Mouse (Mus musculus) MEL (cell line): ENCODE results near the gene Vmn1r32. TPM values are rescaled to one million over a fixed set of nuclear protein-coding genes. Genes with fewer than 3 reads are reported as not detected.

Source experiments
- DNase-seq: peaks from one replicate; pipeline ENCODE4 v3.0.0; 2011; ENCODE audit warnings: low read depth, low spot score
- H3K27ac ChIP-seq: 2 replicates; pipeline ENCODE4 v1.5.1; 2012; ENCODE audit warnings: low read depth, mild to moderate bottlenecking, control low read depth, low read length, moderate library complexity; ENCODE audit not compliant: control insufficient read depth
- H3K27me3 ChIP-seq, 2 experiments: fragments of 150-350 bp in 1 of 2; sonication (generic) in 1 of 2; 2 replicates each; pipeline ENCODE4 v1.6.1; 2012; ENCODE audit warnings: low read length in 2 of 2, mild to moderate bottlenecking in 2 of 2, improper control_type of control experiment in 1 of 2, moderate library complexity in 1 of 2; ENCODE audit not compliant: insufficient read depth in 2 of 2, control insufficient read depth in 1 of 2
- H3K36me3 ChIP-seq, 2 experiments: 2 replicates each; pipeline ENCODE4 v1.6.1; 2012 to 2014; ENCODE audit warnings: low read length in 2 of 2, improper control_type of control experiment in 1 of 2, inconsistent platforms in 1 of 2, mild to moderate bottlenecking in 1 of 2; ENCODE audit not compliant: insufficient read depth in 2 of 2, control insufficient read depth in 1 of 2
- H3K4me1 ChIP-seq, 2 experiments: fragments of 150-350 bp in 1 of 2; sonication (generic) in 1 of 2; 2 replicates each; pipeline ENCODE4 v1.6.1; 2012; ENCODE audit warnings: low read length in 2 of 2, improper control_type of control experiment in 1 of 2, mild to moderate bottlenecking in 1 of 2; ENCODE audit not compliant: insufficient read depth in 2 of 2, control insufficient read depth in 1 of 2
- H3K4me3 ChIP-seq, 2 experiments: fragments of 150-350 bp in 1 of 2; sonication (generic) in 1 of 2; 2 replicates each; pipeline ENCODE4 v1.5.1; 2012; ENCODE audit warnings: low read depth in 2 of 2, low read length in 2 of 2, mild to moderate bottlenecking in 2 of 2, moderate library complexity in 2 of 2, control low read depth in 1 of 2, improper control_type of control experiment in 1 of 2; ENCODE audit not compliant: control insufficient read depth in 1 of 2, insufficient read depth in 1 of 2
- H3K79me2 ChIP-seq: 2 replicates; pipeline ENCODE4 v1.6.1; 2012; ENCODE audit warnings: mild to moderate bottlenecking, low read length, moderate library complexity; ENCODE audit not compliant: control insufficient read depth, poor library complexity, insufficient read depth
- H3K9ac ChIP-seq: 2 replicates; pipeline ENCODE4 v1.6.1; 2012; ENCODE audit warnings: low read depth, mild to moderate bottlenecking, control low read depth, low read length, moderate library complexity; ENCODE audit not compliant: control insufficient read depth, poor library complexity, severe bottlenecking
- H3K9me3 ChIP-seq: fragments of 150-350 bp; sonication (generic); replicated peaks from 2 replicates; pipeline ENCODE4 v1.6.1; 2012; ENCODE audit warnings: mild to moderate bottlenecking, low read length, improper control_type of control experiment, moderate library complexity; ENCODE audit not compliant: insufficient read depth
- BHLHE40 ChIP-seq: IDR thresholded peaks from 2 replicates; pipeline ENCODE4 v1.6.1; 2012; ENCODE audit warnings: low read depth, mild to moderate bottlenecking, inconsistent platforms, low read length, improper control_type of control experiment, borderline replicate concordance
- CHD1 ChIP-seq: IDR thresholded peaks from 2 replicates; pipeline ENCODE4 v1.6.1; 2012; ENCODE audit warnings: low read depth, mild to moderate bottlenecking, inconsistent platforms, low read length, improper control_type of control experiment
- CTCF ChIP-seq, 3 experiments: IDR thresholded peaks in 2 of 3; conservative IDR thresholded peaks in 1 of 3; 2 replicates each; pipeline ENCODE4 v1.5.1; 2011 to 2012; ENCODE audit warnings: low read length in 3 of 3, low read depth in 2 of 3, mild to moderate bottlenecking in 2 of 3, improper control_type of control experiment in 1 of 3, inconsistent platforms in 1 of 3, mixed read lengths in 1 of 3, moderate library complexity in 1 of 3; ENCODE audit not compliant: control insufficient read depth in 1 of 3, insufficient read depth in 1 of 3, poor library complexity in 1 of 3, severe bottlenecking in 1 of 3
- ELF1 ChIP-seq: IDR thresholded peaks from 2 replicates; pipeline ENCODE4 v1.6.1; 2014; ENCODE audit warnings: low read depth, mild to moderate bottlenecking, inconsistent platforms, low read length, improper control_type of control experiment, moderate library complexity
- GATA1 ChIP-seq: IDR thresholded peaks from 2 replicates; pipeline ENCODE4 v1.6.1; 2011; ENCODE audit warnings: low read depth, low read length, improper control_type of control experiment
- HCFC1 ChIP-seq: IDR thresholded peaks from 2 replicates; pipeline ENCODE4 v1.6.1; 2012; ENCODE audit warnings: low read depth, mild to moderate bottlenecking, inconsistent platforms, low read length, improper control_type of control experiment, moderate library complexity
- JUND ChIP-seq: IDR thresholded peaks from 2 replicates; pipeline ENCODE4 v1.6.1; 2011; ENCODE audit warnings: low read depth, mild to moderate bottlenecking, improper control_type of control experiment, low read length
- KAT2A ChIP-seq: conservative IDR thresholded peaks from 2 replicates; pipeline ENCODE4 v1.6.1; 2012; ENCODE audit warnings: low read depth, low read length, improper control_type of control experiment, inconsistent platforms
- MAFK ChIP-seq: IDR thresholded peaks from 2 replicates; pipeline ENCODE4 v1.6.1; 2011; ENCODE audit warnings: low read depth, mild to moderate bottlenecking, low read length, improper control_type of control experiment, borderline replicate concordance
- MAZ ChIP-seq: IDR thresholded peaks from 2 replicates; pipeline ENCODE4 v1.6.1; 2012; ENCODE audit warnings: low read depth, mild to moderate bottlenecking, inconsistent platforms, low read length, improper control_type of control experiment
- MEF2A ChIP-seq: IDR thresholded peaks from 2 replicates; pipeline ENCODE4 v1.6.1; 2014; ENCODE audit warnings: low read depth, mild to moderate bottlenecking, inconsistent platforms, low read length, improper control_type of control experiment; ENCODE audit not compliant: poor library complexity, insufficient replicate concordance, severe bottlenecking; ENCODE audit errors: extremely low read depth
- MYC ChIP-seq: IDR thresholded peaks from 2 replicates; pipeline ENCODE4 v1.6.1; 2011; ENCODE audit warnings: low read depth, mild to moderate bottlenecking, low read length, improper control_type of control experiment, moderate library complexity
- NRF1 ChIP-seq: IDR thresholded peaks from 2 replicates; pipeline ENCODE4 v1.6.1; 2014; ENCODE audit warnings: low read depth, mild to moderate bottlenecking, inconsistent platforms, low read length, improper control_type of control experiment, moderate library complexity; ENCODE audit not compliant: poor library complexity, insufficient read depth, severe bottlenecking
- POLR2AphosphoS2 ChIP-seq: IDR thresholded peaks from 2 replicates; pipeline ENCODE4 v1.6.1; 2011; ENCODE audit warnings: low read length, improper control_type of control experiment
- POLR2AphosphoS5 ChIP-seq: IDR thresholded peaks from 2 replicates; pipeline ENCODE4 v1.6.1; 2012; ENCODE audit warnings: low read depth, borderline replicate concordance, mild to moderate bottlenecking, inconsistent platforms, low read length, moderate library complexity, mixed read lengths
- RAD21 ChIP-seq: IDR thresholded peaks from 2 replicates; pipeline ENCODE4 v1.6.1; 2011; ENCODE audit warnings: mild to moderate bottlenecking, low read depth, low read length, improper control_type of control experiment
- RCOR1 ChIP-seq: IDR thresholded peaks from 2 replicates; pipeline ENCODE4 v1.6.1; 2012; ENCODE audit warnings: low read depth, mild to moderate bottlenecking, inconsistent platforms, low read length, improper control_type of control experiment
- SIN3A ChIP-seq: IDR thresholded peaks from 2 replicates; pipeline ENCODE4 v1.6.1; 2012; ENCODE audit warnings: low read length, improper control_type of control experiment, inconsistent platforms
- SMC3 ChIP-seq: IDR thresholded peaks from 2 replicates; pipeline ENCODE4 v1.6.1; 2011; ENCODE audit warnings: low read depth, low read length, improper control_type of control experiment
- UBTF ChIP-seq: IDR thresholded peaks from 2 replicates; pipeline ENCODE4 v1.6.1; 2012; ENCODE audit warnings: low read depth, mild to moderate bottlenecking, inconsistent platforms, low read length, improper control_type of control experiment, moderate library complexity, borderline replicate concordance; ENCODE audit not compliant: insufficient read depth
- USF2 ChIP-seq, 2 experiments: IDR thresholded peaks; 2 replicates each; pipeline ENCODE4 v1.6.1; 2011 to 2012; ENCODE audit warnings: improper control_type of control experiment in 2 of 2, low read length in 2 of 2, borderline replicate concordance in 1 of 2, inconsistent platforms in 1 of 2, low read depth in 1 of 2, mild to moderate bottlenecking in 1 of 2; ENCODE audit not compliant: insufficient read depth in 1 of 2
- ZC3H11A ChIP-seq: IDR thresholded peaks from 2 replicates; pipeline ENCODE4 v1.6.1; 2012; ENCODE audit warnings: low read depth, mild to moderate bottlenecking, inconsistent platforms, low read length, improper control_type of control experiment
- ZMIZ1 ChIP-seq: IDR thresholded peaks from 2 replicates; pipeline ENCODE4 v1.6.1; 2012; ENCODE audit warnings: low read depth, mild to moderate bottlenecking, inconsistent platforms, low read length, improper control_type of control experiment, moderate library complexity
- ZNF384 ChIP-seq: IDR thresholded peaks from 2 replicates; pipeline ENCODE4 v1.6.1; 2012; ENCODE audit warnings: low read depth, mild to moderate bottlenecking, inconsistent platforms, low read length, improper control_type of control experiment
- polyA plus RNA-seq, 2 experiments: library from polyadenylated mRNA; stranded (reverse) in 1 of 2; unstranded in 1 of 2; fragments of >175 nt in 1 of 2; fragments of >200 nt in 1 of 2; gene quantifications; 2 replicates each; pipeline versions ENCODE4 v1.2.1 to v1.2.4; 2012; ENCODE audit warnings: low replicate concordance in 2 of 2, low read depth in 1 of 2; ENCODE audit not compliant: insufficient read length in 2 of 2, insufficient read depth in 1 of 2, missing spikeins in 1 of 2
- total RNA-seq: library from RNA; depleted of rRNA; stranded (reverse); fragments of 300-350 nt; gene quantifications from 2 replicates; pipeline ENCODE4 v1.2.3, GENCODE M21; 2012

Vmn1r32 gene
- total and polyA plus RNA-seq, 3 experiments, result 0.19 TPM; not detected in 2

DNA sequence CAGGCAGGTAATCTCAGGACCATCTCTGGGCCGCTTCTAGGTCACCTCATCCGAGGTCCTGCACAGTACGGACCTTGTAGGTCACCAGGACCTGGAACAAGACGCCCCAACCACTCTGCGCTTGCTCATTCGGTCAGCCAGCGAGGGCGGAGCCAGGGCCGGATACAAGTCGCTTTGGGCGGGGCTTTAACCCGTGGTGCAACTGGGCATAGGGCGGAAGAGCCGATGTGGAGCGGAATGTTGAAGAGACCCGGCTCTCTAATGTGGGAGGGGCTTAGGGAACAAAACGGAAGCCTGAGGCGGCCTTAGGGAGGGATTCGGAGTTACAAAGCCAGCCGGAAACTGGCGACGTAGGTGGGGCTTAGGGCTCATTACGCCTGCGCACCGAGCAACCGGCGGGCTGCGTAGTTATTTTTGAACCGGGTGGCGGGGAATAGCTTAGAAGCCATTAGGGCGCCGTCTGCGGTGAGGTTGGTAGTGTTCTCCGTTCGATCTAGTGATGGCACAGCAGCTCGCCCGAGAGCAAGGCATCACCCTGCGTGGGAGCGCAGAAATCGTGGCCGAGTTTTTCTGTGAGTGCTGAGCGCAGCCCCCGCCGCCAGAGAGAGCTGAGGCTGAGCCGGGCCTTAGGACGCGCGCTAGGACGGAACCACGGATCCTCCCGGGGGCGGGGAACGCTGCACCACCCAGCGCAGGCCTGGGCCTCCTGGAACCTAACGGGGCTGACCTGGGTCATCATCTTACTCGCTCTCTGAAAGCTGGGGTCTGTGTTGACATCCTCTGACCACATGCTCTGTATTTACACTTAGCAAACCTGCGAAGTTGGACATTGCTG lies 24.7 kb downstream of the Vmn1r32 start, which contains the start of gene Mad2l1 (continued):
- TF ChIP-seq MAZ (peak; percentile 73; the same call in 1 of the 2 replicates), ELF1 (peak; percentile 93), RAD21 (no peak), ZC3H11A (no peak), JUND (no peak), POLR2AphosphoS2 (peak; percentile 92), POLR2AphosphoS5 (no peak), BHLHE40 (no peak), USF2 (IDR thresholded peaks at IDR 0.05; ENCODE audit: borderline replicate concordance in 1 of 2, insufficient read depth in 1 of 2, low read depth in 1 of 2, low read length in 2 of 2) (no peak), ZMIZ1 (peak; percentile 86), HCFC1 (peak; percentile 85)

- Histone ChIP-seq H3K36me3 (peaks cover 12 to 15% of the 10 kb centered on the region in 2 experiments), H3K9me3 (no peaks in the 10 kb centered on the region), H3K9ac (peak overlapping the region; percentile 74), H3K27ac (peak overlapping the region; percentile 72), H3K4me1 (peaks cover 6 to 9% of the 10 kb centered on the region in 2 experiments), H3K27me3 (no peaks in the 10 kb centered on the region; a peak in 1 of 4 replicates), H3K79me2 (peaks cover 23% of the 10 kb centered on the region), H3K4me3 (peak overlapping the region; percentile 78 to 91)
- TF ChIP-seq ZNF384, result peak; percentile 76
- TF ChIP-seq NRF1, result no peak
- DNase-seq, result peak; percentile 54
Observed at GRCm38 (mm10) chr6:66534366-66534941, 25.4 kb downstream of the Vmn1r32 start.

GRCm38 (mm10) chr6:66533241-66533640 lies 26.7 kb downstream of the Vmn1r32 start:
- H3K27ac ChIP-seq, result no peak overlapping the region
- no peak overlapping the region for H3K4me3 ChIP-seq
- H3K79me2 ChIP-seq, result peaks cover 21% of the 10 kb centered on the region
- peak; percentile 37; the same call in 1 of the 2 replicates for TF ChIP-seq SIN3A
- no peak for TF ChIP-seq USF2 (IDR thresholded peaks at IDR 0.05; ENCODE audit: borderline replicate concordance in 1 of 2, insufficient read depth in 1 of 2, low read depth in 1 of 2, low read length in 2 of 2)
- no peak for TF ChIP-seq POLR2AphosphoS5
- peak; percentile 61 for TF ChIP-seq ZNF384
- TF ChIP-seq ZC3H11A, result peak; percentile 91
- no peak for TF ChIP-seq BHLHE40
- TF ChIP-seq UBTF, result no peak
- TF ChIP-seq MYC, result 0 out of 2 replicates have a peak, but pooled peaks have one; percentile 52
- peak; percentile 53 for TF ChIP-seq RCOR1
- no peak; the same call in 1 of the 2 replicates for TF ChIP-seq GATA1
- TF ChIP-seq CTCF (IDR thresholded peaks at IDR 0.05 in 2 of 3, conservative IDR thresholded peaks at IDR 0.05 in 1 of 3; ENCODE audit: control insufficient read depth in 1 of 3, insufficient read depth in 1 of 3, low read depth in 2 of 3, low read length in 3 of 3, poor library complexity in 1 of 3, severe bottlenecking in 1 of 3), result peak in 2 of 3 experiments; percentile 44 to 85; a peak in 4 of 6 replicates
- TF ChIP-seq SMC3, result peak; percentile 85
- no peak for TF ChIP-seq MAFK
- TF ChIP-seq JUND, result no peak
- TF ChIP-seq CHD1, result no peak
- TF ChIP-seq MEF2A, result no peak
- TF ChIP-seq KAT2A, result no peak
- peak; percentile 95 for TF ChIP-seq RAD21
- no peak overlapping the region for H3K9ac ChIP-seq
- peak; percentile 80 for DNase-seq
- H3K4me1 ChIP-seq, result peaks cover 6 to 7% of the 10 kb centered on the region in 2 experiments
- H3K9me3 ChIP-seq, result no peaks in the 10 kb centered on the region
- no peaks in the 10 kb centered on the region; a peak in 1 of 4 replicates for H3K27me3 ChIP-seq
- H3K36me3 ChIP-seq, result peaks cover 2 to 11% of the 10 kb centered on the region in 2 experiments; a peak in 3 of 4 replicates
